Mouse (Mus musculus) lung, embryonic 14.5 days (tissue): Measurements from ENCODE around the gene Mrtfb. TPM values are rescaled to one million over a fixed set of nuclear protein-coding genes. Genes with fewer than 3 reads are reported as not detected.

Experiments
- ATAC-seq: fragments of 200-750 bp; cut with Nextera tagmentation; 2 replicates; pipeline ENCODE4 v1.8.0; 2017; ENCODE audit warnings: mild to moderate bottlenecking, moderate TSS enrichment, moderate library complexity; ENCODE audit not compliant: insufficient read depth
- DNase-seq: peaks from one replicate; pipeline ENCODE4 v3.0.0-alpha.2; 2015
- H3K27ac ChIP-seq: fragments of 300-500 bp; sonication (generic); 2 replicates; pipeline ENCODE4 v1.5.1; 2014; ENCODE audit warnings: low read depth, mild to moderate bottlenecking, moderate library complexity
- H3K27me3 ChIP-seq: fragments of 300-500 bp; sonication (generic); 2 replicates; pipeline ENCODE4 v1.6.1; 2014; ENCODE audit warnings: low read length, control low read depth; ENCODE audit not compliant: insufficient read depth
- H3K36me3 ChIP-seq: fragments of 300-500 bp; sonication (generic); 2 replicates; pipeline ENCODE4 v1.6.1; 2014; ENCODE audit warnings: control low read depth; ENCODE audit not compliant: insufficient read depth
- H3K4me1 ChIP-seq: fragments of 300-500 bp; sonication (generic); 2 replicates; pipeline ENCODE4 v1.6.1; 2014; ENCODE audit warnings: antibody characterized with exemption, control low read depth; ENCODE audit not compliant: insufficient read depth
- H3K4me2 ChIP-seq: fragments of 300-500 bp; sonication (generic); 2 replicates; pipeline ENCODE4 v1.6.1; 2014; ENCODE audit warnings: mild to moderate bottlenecking
- H3K4me3 ChIP-seq: fragments of 300-500 bp; sonication (generic); 2 replicates; pipeline ENCODE4 v1.5.1; 2014; ENCODE audit warnings: low read depth, low read length
- H3K9ac ChIP-seq: fragments of 300-500 bp; sonication (generic); 2 replicates; pipeline ENCODE4 v1.6.1; 2014
- H3K9me3 ChIP-seq: fragments of 300-500 bp; sonication (generic); 2 replicates; pipeline ENCODE4 v1.6.1; 2016; ENCODE audit warnings: low read depth, low read length, control low read depth
- CTCF ChIP-seq: IDR thresholded peaks from 2 replicates; pipeline ENCODE4 v1.5.1; 2016; ENCODE audit warnings: antibody characterized with exemption, low read depth
- WGBS: fragments of 180-500 bp; shearing (Covaris S2); extraction: QIAGEN DNeasy Blood & Tissue Kit; methylation state at CpG from one replicate; pipeline ENCODE4 v1.1.7; 2014; 5-methylcytosine and 5-hydroxymethylcytosine counted together
- polyA plus RNA-seq: library from polyadenylated mRNA; unstranded; fragments of >200 nt; fragmentation: Nextera tagmentation; extraction: Ambion mirVana; gene quantifications from 2 replicates; pipeline ENCODE4 v1.2.1, GENCODE M21; 2014

Mrtfb gene
- polyA plus RNA-seq, 1 experiment from 2014 or later, result 33.9 TPM

GRCm38 (mm10) chr16:13423587-13424355 lies 167.5 kb downstream of the Mrtfb start:
- no peaks in the 10 kb centered on the region for H3K36me3 ChIP-seq
- no peaks in the 10 kb centered on the region for H3K4me1 ChIP-seq
- H3K27ac ChIP-seq, result no peak overlapping the region
- H3K4me3 ChIP-seq, result no peak overlapping the region
- no peak overlapping the region for H3K4me2 ChIP-seq
- ATAC-seq (no peak), DNase-seq (no peak)
- no peak for TF ChIP-seq CTCF
- 81% methylated on average over 8 of the region's 8 CpGs for WGBS
- H3K9me3 ChIP-seq, result no peaks in the 10 kb centered on the region
- no peak overlapping the region for H3K9ac ChIP-seq
- no peaks in the 10 kb centered on the region for H3K27me3 ChIP-seq

GRCm38 (mm10) chr16:13425804-13426203 lies 169.5 kb downstream of the Mrtfb start:
- WGBS, result 54% methylated on average over 6 of the region's 6 CpGs
- ATAC-seq (no peak; the same call in 1 of the 2 replicates), DNase-seq (no peak)
- no peak overlapping the region for H3K4me3 ChIP-seq
- no peaks in the 10 kb centered on the region for H3K36me3 ChIP-seq
- H3K27me3 ChIP-seq, result no peaks in the 10 kb centered on the region
- no peak overlapping the region for H3K9ac ChIP-seq
- TF ChIP-seq CTCF, result no peak
- 0 out of 2 replicates have a peak, but pooled peaks cover 5% of the 10 kb centered on the region for H3K4me1 ChIP-seq
- no peak overlapping the region for H3K27ac ChIP-seq
- no peak overlapping the region for H3K4me2 ChIP-seq
- H3K9me3 ChIP-seq, result no peaks in the 10 kb centered on the region

GRCm38 (mm10) chr16:13426831-13427589 lies 170.7 kb downstream of the Mrtfb start:
- Histone ChIP-seq H3K9me3 (no peaks in the 10 kb centered on the region), H3K4me3 (no peak overlapping the region), H3K4me2 (no peak overlapping the region), H3K36me3 (no peaks in the 10 kb centered on the region), H3K27me3 (no peaks in the 10 kb centered on the region), H3K9ac (no peak overlapping the region), H3K27ac (no peak overlapping the region), H3K4me1 (0 out of 2 replicates have a peak, but pooled peaks cover 5% of the 10 kb centered on the region)
- DNase-seq (no peak), ATAC-seq (no peak)
- no peak for TF ChIP-seq CTCF
- WGBS, result 80% methylated on average over 10 of the region's 10 CpGs

GRCm38 (mm10) chr16:13428077-13428476 lies 171.8 kb downstream of the Mrtfb start:
- Histone ChIP-seq H3K9ac (no peak overlapping the region), H3K9me3 (no peaks in the 10 kb centered on the region), H3K4me1 (0 out of 2 replicates have a peak, but pooled peaks cover 5% of the 10 kb centered on the region), H3K27ac (no peak overlapping the region), H3K27me3 (no peaks in the 10 kb centered on the region), H3K4me2 (no peak overlapping the region), H3K4me3 (no peak overlapping the region), H3K36me3 (no peaks in the 10 kb centered on the region)
- DNase-seq (no peak), ATAC-seq (no peak)
- TF ChIP-seq CTCF, result no peak
- WGBS, result 67% methylated on average over 5 of the region's 5 CpGs

- Histone ChIP-seq H3K9ac (no peak overlapping the region), H3K4me1 (0 out of 2 replicates have a peak, but pooled peaks cover 5% of the 10 kb centered on the region), H3K36me3 (no peaks in the 10 kb centered on the region), H3K4me3 (no peak overlapping the region), H3K4me2 (no peak overlapping the region), H3K9me3 (no peaks in the 10 kb centered on the region), H3K27me3 (no peaks in the 10 kb centered on the region), H3K27ac (no peak overlapping the region)
- no peak for ATAC-seq
- WGBS, result 94% methylated on average over 1 of the region's 1 CpGs
- DNase-seq, result no peak
- TF ChIP-seq CTCF, result no peak
Observed at GRCm38 (mm10) chr16:13428806-13429205, 172.5 kb downstream of the Mrtfb start.

GRCm38 (mm10) chr16:13429921-13430606 lies 173.8 kb downstream of the Mrtfb start:
- H3K27ac ChIP-seq, result no peak overlapping the region
- H3K4me1 ChIP-seq, result 0 out of 2 replicates have a peak, but pooled peaks cover 5% of the 10 kb centered on the region
- H3K36me3 ChIP-seq, result no peaks in the 10 kb centered on the region
- no peaks in the 10 kb centered on the region for H3K27me3 ChIP-seq
- no peak overlapping the region for H3K9ac ChIP-seq
- DNase-seq, result peak; percentile 72
- peak; percentile 67 for ATAC-seq
- no peak for TF ChIP-seq CTCF
- H3K9me3 ChIP-seq, result no peaks in the 10 kb centered on the region
- 38% methylated on average over 7 of the region's 7 CpGs for WGBS
- no peak overlapping the region for H3K4me3 ChIP-seq
- H3K4me2 ChIP-seq, result no peak overlapping the region

GRCm38 (mm10) chr16:13430940-13431339 lies 174.7 kb downstream of the Mrtfb start:
- WGBS, result 68% methylated on average over 1 of the region's 1 CpGs
- 0 out of 2 replicates have a peak, but pooled peaks cover 5% of the 10 kb centered on the region for H3K4me1 ChIP-seq
- no peak for TF ChIP-seq CTCF

More at GRCm38 (mm10) chr16:13430940-13431339, 174.7 kb downstream of the Mrtfb start:
- Histone ChIP-seq H3K9me3 (no peaks in the 10 kb centered on the region), H3K4me3 (no peak overlapping the region), H3K4me2 (no peak overlapping the region), H3K36me3 (no peaks in the 10 kb centered on the region), H3K9ac (no peak overlapping the region), H3K27me3 (no peaks in the 10 kb centered on the region), H3K27ac (no peak overlapping the region)
- no peak for DNase-seq
- ATAC-seq, result no peak
